Mouse (Mus musculus): ENCODE measurements at regions not wholly inside any gene's neighbourhood (a gene's known extent, or its start where the extent isn't known, plus 50 kb on each side); places are given as distances from the start of the nearest gene placed in this dataset.

GRCm38 (mm10) chr2:131410906-131411520, 58.3 kb upstream of the Rnf24 start:
- TF ChIP-seq GATA1 (IDR thresholded peaks at IDR 0.05; ENCODE audit: low read length) (no peak), TAL1 (IDR thresholded peaks at IDR 0.05; ENCODE audit: low read length) (no peak)
- H3K4me1 ChIP-seq (ENCODE audit: control insufficient read depth), result no peaks in the 10 kb centered on the region
- no peaks in the 10 kb centered on the region for H3K27me3 ChIP-seq (ENCODE audit: control insufficient read depth)
- H3K36me3 ChIP-seq (ENCODE audit: control insufficient read depth), result no peaks in the 10 kb centered on the region
- no peaks in the 10 kb centered on the region for H3K9me3 ChIP-seq (ENCODE audit: control insufficient read depth, low read length)
- no peak overlapping the region for H3K4me3 ChIP-seq (replicated peaks)

GRCm38 (mm10) chr2:131407337-131407736, 54.6 kb upstream of the Rnf24 start:
- Histone ChIP-seq H3K27me3 (ENCODE audit: control insufficient read depth) (no peaks in the 10 kb centered on the region), H3K9me3 (ENCODE audit: control insufficient read depth, low read length) (no peaks in the 10 kb centered on the region), H3K36me3 (ENCODE audit: control insufficient read depth) (no peaks in the 10 kb centered on the region), H3K4me1 (ENCODE audit: control insufficient read depth) (no peaks in the 10 kb centered on the region), H3K4me3 (replicated peaks) (no peak overlapping the region)
- TF ChIP-seq GATA1 (IDR thresholded peaks at IDR 0.05; ENCODE audit: low read length) (no peak), TAL1 (IDR thresholded peaks at IDR 0.05; ENCODE audit: low read length) (no peak)

- no peak overlapping the region for H3K4me3 ChIP-seq (replicated peaks)
- TF ChIP-seq GATA1 (IDR thresholded peaks at IDR 0.05; ENCODE audit: low read length), result no peak
- no peak for TF ChIP-seq TAL1 (IDR thresholded peaks at IDR 0.05; ENCODE audit: low read length)
- H3K4me1 ChIP-seq (ENCODE audit: control insufficient read depth), result no peaks in the 10 kb centered on the region; the same call in 1 of the 2 replicates
- no peaks in the 10 kb centered on the region for H3K9me3 ChIP-seq (ENCODE audit: control insufficient read depth, low read length)
- H3K36me3 ChIP-seq (ENCODE audit: control insufficient read depth), result no peaks in the 10 kb centered on the region
- no peaks in the 10 kb centered on the region for H3K27me3 ChIP-seq (ENCODE audit: control insufficient read depth)
Measured at GRCm38 (mm10) chr2:131404218-131404555, 51.5 kb upstream of the Rnf24 start.

- no peak overlapping the region for H3K4me3 ChIP-seq (replicated peaks)
Measured at GRCm38 (mm10) chr2:131403543-131404217, 51.0 kb upstream of the Rnf24 start.

More at GRCm38 (mm10) chr2:131403543-131404217, 51.0 kb upstream of the Rnf24 start:
- no peaks in the 10 kb centered on the region; the same call in 1 of the 2 replicates for H3K4me1 ChIP-seq (ENCODE audit: control insufficient read depth)
- H3K27me3 ChIP-seq (ENCODE audit: control insufficient read depth), result no peaks in the 10 kb centered on the region
- TF ChIP-seq GATA1 (IDR thresholded peaks at IDR 0.05; ENCODE audit: low read length), result no peak
- TF ChIP-seq TAL1 (IDR thresholded peaks at IDR 0.05; ENCODE audit: low read length), result no peak
- H3K36me3 ChIP-seq (ENCODE audit: control insufficient read depth), result no peaks in the 10 kb centered on the region
- H3K9me3 ChIP-seq (ENCODE audit: control insufficient read depth, low read length), result no peaks in the 10 kb centered on the region

All from erythroblast, embryonic 14.5 days (primary cell).